Mouse (Mus musculus) C2C12 (cell line): ENCODE data around the gene Slc22a7. TPM values are rescaled to one million over a fixed set of nuclear protein-coding genes. Genes with fewer than 3 reads are reported as not detected.

ENCODE experiments used
- H3K27me3 ChIP-seq: one replicate; pipeline ENCODE4 v1.6.1; 2011; ENCODE audit not compliant: control insufficient read depth, insufficient read depth, insufficient read length
- H3K36me3 ChIP-seq: one replicate; pipeline ENCODE4 v1.6.1; 2011; ENCODE audit not compliant: control insufficient read depth, insufficient read depth
- H3K4me3 ChIP-seq: one replicate; pipeline ENCODE4 v1.5.1; 2011; ENCODE audit warnings: mild to moderate bottlenecking, control low read depth; ENCODE audit not compliant: poor library complexity, insufficient read depth, severe bottlenecking
- H3K79me2 ChIP-seq: one replicate; pipeline ENCODE4 v1.6.1; 2011; ENCODE audit not compliant: control insufficient read depth, insufficient read depth
- H3K79me3 ChIP-seq: one replicate; pipeline ENCODE4 v1.6.1; 2011; ENCODE audit warnings: low read depth, control low read depth
- H3ac ChIP-seq: one replicate; pipeline ENCODE3; 2011; ENCODE audit warnings: low read depth; ENCODE audit not compliant: control insufficient read depth, insufficient read length
- CEBPB ChIP-seq: IDR thresholded peaks from one replicate; pipeline ENCODE4 v1.6.1; 2011; ENCODE audit warnings: low read depth, mild to moderate bottlenecking, control low read depth, moderate library complexity
- CTCF ChIP-seq: IDR thresholded peaks from one replicate; pipeline ENCODE4 v1.5.1; 2011; ENCODE audit not compliant: control insufficient read depth, insufficient read depth, insufficient read length
- FOSL1 ChIP-seq: IDR thresholded peaks from one replicate; pipeline ENCODE4 v1.8.0; 2011; ENCODE audit warnings: mild to moderate bottlenecking, low read length; ENCODE audit not compliant: poor library complexity, insufficient read depth, severe bottlenecking
- MAX ChIP-seq: IDR thresholded peaks from one replicate; pipeline ENCODE4 v1.6.1; 2011; ENCODE audit warnings: mild to moderate bottlenecking, control low read depth
- MYOD1 ChIP-seq: IDR thresholded peaks from one replicate; pipeline ENCODE4 v1.6.1; 2011; ENCODE audit warnings: low read depth; ENCODE audit not compliant: control insufficient read depth, insufficient read length
- MYOG ChIP-seq: IDR thresholded peaks from one replicate; pipeline ENCODE4 v1.6.1; 2011; ENCODE audit not compliant: control insufficient read depth, insufficient read length; ENCODE audit errors: extremely low read depth
- USF1 ChIP-seq: IDR thresholded peaks from one replicate; pipeline ENCODE4 v1.6.1; 2011; ENCODE audit warnings: low read depth, mild to moderate bottlenecking, control low read depth, moderate library complexity
- polyA plus RNA-seq: library from polyadenylated mRNA; unstranded; fragments of >200 nt; fragmentation: generic; extraction: Trizol; gene quantifications from one replicate; pipeline ENCODE4 v1.2.1, GENCODE M21; 2012; ENCODE audit warnings: missing spikeins

Gene Slc22a7
- polyA plus RNA-seq, 1 experiment: not detected

GRCm38 (mm10) chr17:46452683-46453082, 14.4 kb upstream of the Slc22a7 start:
- Histone ChIP-seq H3K4me3 (no peak overlapping the region), H3K79me2 (no peaks in the 10 kb centered on the region), H3K27me3 (peaks cover 76% of the 10 kb centered on the region), H3K79me3 (no peaks in the 10 kb centered on the region), H3K36me3 (no peaks in the 10 kb centered on the region), H3ac (no peak overlapping the region)
- TF ChIP-seq MYOD1 (no peak), USF1 (no peak), CTCF (no peak), FOSL1 (no peak), CEBPB (no peak), MYOG (no peak), MAX (no peak)

DNA sequence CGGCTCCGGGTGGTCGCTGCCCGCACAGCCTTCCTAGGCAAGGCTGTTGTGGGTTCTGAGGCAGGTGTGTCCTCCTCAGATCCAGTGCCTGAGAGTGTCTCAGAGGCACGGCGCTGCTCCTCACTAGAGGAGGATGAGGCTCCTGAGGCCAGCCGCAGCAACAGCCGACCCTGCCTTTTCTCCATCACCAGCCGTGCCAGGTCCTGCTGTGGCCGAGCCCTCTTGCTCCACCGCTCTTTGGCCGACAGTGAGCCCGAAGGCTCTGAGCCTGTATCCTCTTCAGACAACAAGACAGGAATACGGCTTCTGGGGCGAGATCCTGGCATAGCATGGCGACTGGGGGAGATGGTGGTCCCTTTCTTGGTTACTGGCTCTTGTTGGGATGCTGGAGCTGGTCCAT, 8.0 kb upstream of the Slc22a7 start:
- no peak overlapping the region for H3K4me3 ChIP-seq
- TF ChIP-seq CTCF (no peak), MYOG (no peak), CEBPB (no peak), FOSL1 (no peak), USF1 (no peak), MYOD1 (no peak)
- peaks cover 85% of the 10 kb centered on the region for H3K27me3 ChIP-seq
- H3ac ChIP-seq: no peak overlapping the region
- H3K36me3 ChIP-seq: no peaks in the 10 kb centered on the region
- no peaks in the 10 kb centered on the region for H3K79me2 ChIP-seq
- no peaks in the 10 kb centered on the region for H3K79me3 ChIP-seq

- peaks cover 77% of the 10 kb centered on the region for H3K27me3 ChIP-seq
- H3K4me3 ChIP-seq: no peak overlapping the region
- no peak overlapping the region for H3ac ChIP-seq
- no peaks in the 10 kb centered on the region for H3K36me3 ChIP-seq
- no peaks in the 10 kb centered on the region for H3K79me3 ChIP-seq
- no peak for TF ChIP-seq MYOG
- no peak for TF ChIP-seq USF1
- no peak for TF ChIP-seq CTCF
- no peak for TF ChIP-seq CEBPB
- TF ChIP-seq MYOD1: no peak
- no peak for TF ChIP-seq FOSL1
- no peak for TF ChIP-seq MAX
- H3K79me2 ChIP-seq: no peaks in the 10 kb centered on the region
These were observed 6.8 kb upstream of the Slc22a7 start for GRCm38 (mm10) chr17:46444839-46445579.

DNA sequence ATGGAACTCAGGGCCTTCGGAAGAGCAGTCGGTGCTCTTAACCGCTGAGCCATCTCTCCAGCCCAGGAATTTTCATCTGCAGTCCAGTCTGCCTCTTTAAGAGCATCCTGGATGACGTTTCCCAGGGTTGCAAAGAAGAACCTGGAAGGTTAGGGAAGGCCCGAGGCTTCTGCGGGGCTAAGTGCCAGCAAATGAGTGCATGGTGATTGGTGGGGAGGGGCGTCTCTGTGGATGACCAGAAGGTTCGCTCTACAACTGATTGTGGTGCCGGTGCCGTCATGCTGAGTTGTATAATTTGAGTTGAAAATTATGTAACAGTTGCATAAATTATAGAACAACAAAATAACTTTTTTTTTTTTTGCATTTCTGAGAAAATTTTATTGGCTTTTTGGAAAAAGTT, 919 bp upstream of the Slc22a7 start:
- no peak for TF ChIP-seq CTCF
- no peak for TF ChIP-seq MAX
- TF ChIP-seq MYOD1: no peak
- TF ChIP-seq FOSL1: no peak
- no peak for TF ChIP-seq MYOG
- no peak for TF ChIP-seq CEBPB
- no peak for TF ChIP-seq USF1
- peaks cover 35% of the 10 kb centered on the region for H3K27me3 ChIP-seq

DNA sequence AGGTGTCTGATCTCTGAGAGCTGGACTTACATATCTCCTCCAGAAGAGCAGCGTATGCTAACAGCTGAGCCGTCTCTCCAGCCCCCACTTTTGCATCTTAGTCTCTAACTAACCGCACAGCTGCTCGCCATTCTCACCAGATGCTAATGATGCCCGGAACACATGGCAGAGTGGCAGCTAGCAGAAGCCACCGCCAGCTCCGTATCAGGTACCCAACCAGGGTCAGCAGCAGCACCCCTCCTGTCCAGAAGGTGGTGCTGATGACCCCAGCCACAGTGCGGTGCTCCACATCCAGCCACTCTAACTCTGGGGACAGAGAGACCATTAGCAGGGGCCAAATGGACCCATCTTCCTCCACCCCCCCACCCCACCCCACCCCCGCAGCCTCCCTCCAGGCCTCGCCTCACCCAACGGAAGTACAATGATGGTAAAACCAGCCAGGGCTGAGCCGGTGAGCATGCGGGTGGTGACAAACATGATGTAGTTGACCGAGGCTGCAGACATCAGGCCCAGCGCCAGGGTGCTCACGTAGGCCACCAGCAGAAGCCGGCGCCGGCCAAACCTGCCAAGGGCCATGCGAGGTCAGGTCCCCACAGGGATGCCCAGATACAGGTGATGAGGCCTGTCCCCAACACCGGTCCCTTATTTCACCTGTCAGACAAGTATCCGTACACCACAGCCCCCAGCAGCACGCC, 1.4 kb downstream of the Slc22a7 start:
- H3K79me3 ChIP-seq: no peaks in the 10 kb centered on the region
- H3K27me3 ChIP-seq: peaks cover 22% of the 10 kb centered on the region
- no peak overlapping the region for H3ac ChIP-seq
- H3K36me3 ChIP-seq: no peaks in the 10 kb centered on the region
- no peak overlapping the region for H3K4me3 ChIP-seq
- H3K79me2 ChIP-seq: no peaks in the 10 kb centered on the region
- TF ChIP-seq CTCF (peak; percentile 69), MAX (no peak), USF1 (no peak)

More for the DNA sequence above, 919 bp upstream of the Slc22a7 start:
- Histone ChIP-seq H3ac (no peak overlapping the region), H3K79me2 (no peaks in the 10 kb centered on the region), H3K4me3 (no peak overlapping the region), H3K36me3 (no peaks in the 10 kb centered on the region), H3K79me3 (no peaks in the 10 kb centered on the region)

- Histone ChIP-seq H3ac (no peak overlapping the region), H3K27me3 (peaks cover 32% of the 10 kb centered on the region), H3K36me3 (no peaks in the 10 kb centered on the region), H3K4me3 (no peak overlapping the region), H3K79me3 (no peaks in the 10 kb centered on the region), H3K79me2 (no peaks in the 10 kb centered on the region)
- TF ChIP-seq MYOD1: no peak
- TF ChIP-seq CTCF: no peak
- no peak for TF ChIP-seq FOSL1
- TF ChIP-seq MAX: no peak
- no peak for TF ChIP-seq CEBPB
- TF ChIP-seq USF1: no peak
- no peak for TF ChIP-seq MYOG
These were observed 4.6 kb downstream of the Slc22a7 start for GRCm38 (mm10) chr17:46433627-46434026.
